In genomic region chrX:170672594-170673092, GRCm38 (mm10) we compare ENCODE assay signal across 8 mouse cellular contexts. TPM values are rescaled to one million over a fixed set of nuclear protein-coding genes. Genes with fewer than 3 reads are reported as not detected.
DNase-seq lines count a peak whose midpoint lies in the region; ATAC-seq and TF ChIP-seq lines count a peak whose summit lies in the region.

Gene Asmt (plus strand): TSS chrX:170672644.

- H3K4me1 ChIP-seq in hindbrain, embryonic 11.5 days (replicated peaks; ENCODE audit: control insufficient read depth, insufficient read depth, low read length) = no peaks in the 10 kb centered on the region
- H3K4me1 ChIP-seq in hindbrain, embryonic 10.5 days (replicated peaks) = no peaks in the 10 kb centered on the region
- no peaks in the 10 kb centered on the region for H3K4me1 ChIP-seq in hindbrain, embryonic 14.5 days (replicated peaks; ENCODE audit: control insufficient read depth, insufficient read depth, low read length)
- no peaks in the 10 kb centered on the region for H3K4me1 ChIP-seq in midbrain, embryonic 16.5 days (ENCODE audit: control insufficient read depth, insufficient read depth, low read length)

- peaks cover 14% of the 10 kb centered on the region; the same call in 1 of the 2 replicates for H3K36me3 ChIP-seq in hindbrain, embryonic 11.5 days (ENCODE audit: control insufficient read depth, insufficient read depth, low read length)
- H3K36me3 ChIP-seq in hindbrain, embryonic 10.5 days = peaks cover 50% of the 10 kb centered on the region
- no peaks in the 10 kb centered on the region for H3K36me3 ChIP-seq in hindbrain, embryonic 14.5 days (replicated peaks; ENCODE audit: control insufficient read depth, insufficient read depth)
- H3K36me3 ChIP-seq in midbrain, embryonic 16.5 days (ENCODE audit: control insufficient read depth, insufficient read depth, low read length) = peaks cover 20% of the 10 kb centered on the region

- ATAC-seq in hindbrain, embryonic 11.5 days (ENCODE audit: low FRiP score) = peak; percentile 68
- ATAC-seq in Patski = no peak
- peak; percentile 61 for ATAC-seq in hindbrain, embryonic 14.5 days (ENCODE audit: low FRiP score)
- peak; percentile 81 for ATAC-seq in midbrain, embryonic 16.5 days

- H3K4me2 ChIP-seq in hindbrain, embryonic 11.5 days (replicated peaks; ENCODE audit: low read depth, low read length) = no peak within 1 kb of the TSS
- no peak within 1 kb of the TSS for H3K4me2 ChIP-seq in hindbrain, embryonic 14.5 days (replicated peaks)
- H3K4me2 ChIP-seq in midbrain, embryonic 16.5 days (ENCODE audit: low read length) = no peak within 1 kb of the TSS

- peak; percentile 41 for DNase-seq in hindbrain, embryonic 11.5 days (ENCODE audit: low spot score)
- DNase-seq in hindbrain, embryonic 10.5 days (ENCODE audit: low spot score) = no peak
- peak; percentile 72 for DNase-seq in Patski (ENCODE audit: low read depth, low spot score)
- DNase-seq in hindbrain, embryonic 14.5 days (ENCODE audit: low spot score) = peak; percentile 25
- DNase-seq in cerebellum, postnatal 4 days (ENCODE audit: low spot score in 2 of 2) = no peak
- DNase-seq in cerebellum, adult 11-12 months = no peak
- DNase-seq in frontal cortex, postnatal 14 days (ENCODE audit: low spot score in 2 of 2) = no peak

- H3K9ac ChIP-seq in hindbrain, embryonic 11.5 days (ENCODE audit: low read depth, low read length) = no peak within 1 kb of the TSS
- H3K9ac ChIP-seq in hindbrain, embryonic 14.5 days = no peak within 1 kb of the TSS
- H3K9ac ChIP-seq in midbrain, embryonic 16.5 days (ENCODE audit: low read depth, low read length) = no peak within 1 kb of the TSS

- in situ Hi-C loops in Patski (cut with MboI; ENCODE audit: low pct_unique_long_range_greater_than_20kb) = no loop called here

- H3K27ac ChIP-seq in hindbrain, embryonic 11.5 days (ENCODE audit: low read depth, low read length) = no peak within 1 kb of the TSS; the same call in 1 of the 2 replicates
- no peak within 1 kb of the TSS for H3K27ac ChIP-seq in hindbrain, embryonic 10.5 days
- no peak within 1 kb of the TSS for H3K27ac ChIP-seq in hindbrain, embryonic 14.5 days
- H3K27ac ChIP-seq in midbrain, embryonic 16.5 days (ENCODE audit: low read length) = no peak within 1 kb of the TSS

- no peak for TF ChIP-seq CTCF in Patski (IDR thresholded peaks at IDR 0.05)

- 93% methylated on average over 14 of the region's 16 CpGs for WGBS in hindbrain, embryonic 11.5 days
- WGBS in hindbrain, embryonic 10.5 days = 93% methylated on average over 13 of the region's 16 CpGs
- 91% methylated on average over 14 of the region's 16 CpGs for WGBS in hindbrain, embryonic 14.5 days
- 89% methylated on average over 10 of the region's 16 CpGs for WGBS in midbrain, embryonic 16.5 days

- CTCF ChIA-PET in Patski (lab: Charles Lee) = no interaction called here

- no peak within 1 kb of the TSS for H3K4me3 ChIP-seq in hindbrain, embryonic 11.5 days (ENCODE audit: low read depth, low read length)
- no peak within 1 kb of the TSS for H3K4me3 ChIP-seq in hindbrain, embryonic 10.5 days
- no peak within 1 kb of the TSS for H3K4me3 ChIP-seq in hindbrain, embryonic 14.5 days (replicated peaks; ENCODE audit: low read length)
- H3K4me3 ChIP-seq in midbrain, embryonic 16.5 days (ENCODE audit: low read depth, low read length) = no peak within 1 kb of the TSS; the same call in 1 of the 2 replicates

- no peaks in the 10 kb centered on the region for H3K27me3 ChIP-seq in hindbrain, embryonic 11.5 days (ENCODE audit: control insufficient read depth, insufficient read depth, low read length)
- H3K27me3 ChIP-seq in hindbrain, embryonic 10.5 days (ENCODE audit: insufficient read depth, poor library complexity, severe bottlenecking) = no peaks in the 10 kb centered on the region
- H3K27me3 ChIP-seq in Patski = no peaks in the 10 kb centered on the region
- no peaks in the 10 kb centered on the region for H3K27me3 ChIP-seq in hindbrain, embryonic 14.5 days (ENCODE audit: control insufficient read depth, insufficient read depth, low read length)
- no peaks in the 10 kb centered on the region for H3K27me3 ChIP-seq in midbrain, embryonic 16.5 days (ENCODE audit: control insufficient read depth, insufficient read depth, low read depth, low read length)

- POLR2A ChIA-PET in Patski (lab: Charles Lee) = no interaction called here

- peaks cover 37% of the 10 kb centered on the region for H3K9me3 ChIP-seq in hindbrain, embryonic 11.5 days (ENCODE audit: control insufficient read depth, low read length)
- peaks cover 52% of the 10 kb centered on the region for H3K9me3 ChIP-seq in hindbrain, embryonic 10.5 days
- peaks cover 47% of the 10 kb centered on the region for H3K9me3 ChIP-seq in hindbrain, embryonic 14.5 days (ENCODE audit: control insufficient read depth, low read length)
- H3K9me3 ChIP-seq in midbrain, embryonic 16.5 days (replicated peaks; ENCODE audit: control insufficient read depth, low read length, poor library complexity, severe bottlenecking) = peaks cover 41% of the 10 kb centered on the region

RNA-seq across cellular contexts. Expression of gene Asmt, which starts in this region (rescaled TPM):
- not detected in 2 replicates for polyA plus RNA-seq in hindbrain, embryonic 11.5 days (2014; fragmentation: Nextera tagmentation; extraction: Ambion mirVana)
- polyA plus RNA-seq in hindbrain, embryonic 10.5 days (2016; fragmentation: Nextera tagmentation; extraction: Ambion mirVana) = not detected in 2 replicates
- polyA plus RNA-seq in Patski (2021) = 0.81 TPM
- not detected in 2 replicates for polyA plus RNA-seq in hindbrain, embryonic 14.5 days (2014; fragmentation: Nextera tagmentation; extraction: Ambion mirVana)
- not detected in 2 replicates for polyA plus RNA-seq in midbrain, embryonic 16.5 days (2015; fragmentation: Nextera tagmentation; extraction: Ambion mirVana)

Comparison
In these comparisons a context has a peak if more than half of its experiments do, and no peak if none do; other contexts are left out.
1. Peak in DNase-seq and ATAC-seq in hindbrain, embryonic 11.5 days; RNA of the gene not detected or under 1 TPM.
2. Peak in DNase-seq in Patski; RNA of the gene not detected or under 1 TPM.
3. Peak in DNase-seq and ATAC-seq in hindbrain, embryonic 14.5 days; RNA of the gene not detected or under 1 TPM.
4. Peak in ATAC-seq in midbrain, embryonic 16.5 days; RNA of the gene not detected or under 1 TPM.